10 mouse cellular contexts compared by ENCODE assay signal in the genomic region with DNA sequence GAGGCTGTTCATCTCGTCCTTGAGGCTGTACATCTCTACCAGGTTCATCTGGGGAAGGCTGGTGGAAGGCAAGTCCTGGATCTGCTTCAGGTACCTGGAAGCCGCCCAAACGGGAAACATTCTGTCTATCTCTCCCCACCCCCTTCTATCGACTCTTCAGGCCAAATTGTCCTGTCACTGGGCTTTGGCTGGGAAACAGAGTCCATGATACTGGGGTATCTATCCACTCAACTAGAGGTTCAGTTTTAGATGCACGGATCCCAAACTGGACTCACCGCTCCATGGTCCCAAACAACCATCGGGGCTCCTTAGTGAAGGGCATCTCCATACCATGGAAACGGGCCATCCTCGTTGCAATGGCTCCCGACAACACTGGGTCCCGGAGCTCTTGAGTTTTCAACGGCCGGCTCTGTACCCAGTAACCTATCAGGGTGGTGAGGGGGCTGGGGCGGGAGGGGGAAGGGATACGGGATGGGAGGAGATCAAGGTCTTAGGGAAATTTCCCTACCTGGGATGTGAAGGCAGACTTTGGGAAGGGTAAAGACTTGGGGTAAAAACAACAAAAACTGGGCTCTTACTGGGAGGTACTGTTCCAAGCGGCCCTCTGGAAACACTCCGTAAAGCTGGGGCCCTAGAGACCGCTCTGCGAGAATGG. TPM values are rescaled to one million over a fixed set of nuclear protein-coding genes. Genes with fewer than 3 reads are reported as not detected.
DNase-seq lines count a peak whose midpoint lies in the region; ATAC-seq and TF ChIP-seq lines count a peak whose summit lies in the region.
"Had no signal": no experiment of that assay in that cellular context is flagged by ENCODE, and none has a peak within 500 bp of the region (broad histone marks: within the 10 kb centered on the region; RNA-seq: fewer than 3 reads in every experiment).

No protein-coding gene starts in this region.

- DNase-seq in layer of hippocampus, adult 2 months (ENCODE audit: low spot score in 2 of 2), result no peak
- no peak for DNase-seq in layer of hippocampus, postnatal 14 days (ENCODE audit: low spot score in 2 of 2)
- no peak for DNase-seq in left cerebral cortex, postnatal 4 days
- no peak for DNase-seq in layer of hippocampus, adult 18-20 months (ENCODE audit: low spot score in 2 of 2)
- DNase-seq: thymus, postnatal 25 days had no signal

- ATAC-seq in intestine, postnatal 0 days, result no peak
- no peak for ATAC-seq in neural tube, embryonic 14.5 days (ENCODE audit: low read depth)
- no peak for ATAC-seq in granulocyte monocyte progenitor cell, adult 5-6 weeks (replicated peaks; ENCODE audit: poor library complexity, severe bottlenecking)

- no peak for TF ChIP-seq CTCF in layer of hippocampus, adult 2 months (conservative IDR thresholded peaks at IDR 0.05)
- TF ChIP-seq CTCF in embryonic fibroblast, embryonic 13.5 days (IDR thresholded peaks at IDR 0.05; ENCODE audit: borderline replicate concordance, insufficient read depth, low read length), result no peak
- no peak for TF ChIP-seq CTCF in intestine, postnatal 0 days (IDR thresholded peaks at IDR 0.05; ENCODE audit: low read depth)

- no peaks in the 10 kb centered on the region for H3K27me3 ChIP-seq in intestine, postnatal 0 days (replicated peaks; ENCODE audit: control insufficient read depth, insufficient read depth, low read length)
- no peaks in the 10 kb centered on the region for H3K27me3 ChIP-seq in neural tube, embryonic 14.5 days (ENCODE audit: control insufficient read depth, insufficient read depth, low read length)

- no peak for TF ChIP-seq POLR2A in embryonic fibroblast, embryonic 13.5 days (IDR thresholded peaks at IDR 0.05; ENCODE audit: low read depth, low read length)

- no peak overlapping the region for H3K27ac ChIP-seq in layer of hippocampus, adult 2 months
- no peak overlapping the region for H3K27ac ChIP-seq in embryonic fibroblast, embryonic 13.5 days (ENCODE audit: insufficient read depth, low read length)
- no peak overlapping the region for H3K27ac ChIP-seq in intestine, postnatal 0 days (ENCODE audit: low read depth, low read length)
- no peak overlapping the region for H3K27ac ChIP-seq in neural tube, embryonic 14.5 days (ENCODE audit: low read depth, low read length)

- intact Hi-C loops in left cerebral cortex, postnatal 4 days (cut with DNase I), result no loop called here

- 86% methylated on average over 19 of the region's 19 CpGs for WGBS in intestine, postnatal 0 days
- 84% methylated on average over 19 of the region's 19 CpGs for WGBS in neural tube, embryonic 14.5 days

- H3K4me3 ChIP-seq in layer of hippocampus, adult 2 months, result peak overlapping the region; percentile 100
- H3K4me3 ChIP-seq in embryonic fibroblast, embryonic 13.5 days (ENCODE audit: insufficient read depth, low read length), result peak overlapping the region; percentile 62
- H3K4me3 ChIP-seq in intestine, postnatal 0 days (ENCODE audit: low read depth, low read length), result peak overlapping the region; percentile 82
- peak overlapping the region; percentile 62 for H3K4me3 ChIP-seq in neural tube, embryonic 14.5 days (ENCODE audit: low read depth, low read length)

- H3K4me1 ChIP-seq in embryonic fibroblast, embryonic 13.5 days (ENCODE audit: control insufficient read depth, insufficient read depth, low read length), result no peaks in the 10 kb centered on the region
- peaks cover 8% of the 10 kb centered on the region; the same call in 1 of the 2 replicates for H3K4me1 ChIP-seq in intestine, postnatal 0 days (replicated peaks; ENCODE audit: control insufficient read depth, insufficient read depth, low read length)
- H3K4me1 ChIP-seq in neural tube, embryonic 14.5 days (ENCODE audit: control insufficient read depth, insufficient read depth, low read length), result peaks cover 11% of the 10 kb centered on the region

- H3K36me3 ChIP-seq in intestine, postnatal 0 days (ENCODE audit: control insufficient read depth, insufficient read depth), result peaks cover 29% of the 10 kb centered on the region
- peaks cover 16% of the 10 kb centered on the region; the same call in 1 of the 2 replicates for H3K36me3 ChIP-seq in neural tube, embryonic 14.5 days (ENCODE audit: control insufficient read depth, insufficient read depth, low read length)

- no peaks in the 10 kb centered on the region for H3K9me3 ChIP-seq in intestine, postnatal 0 days (ENCODE audit: control insufficient read depth)
- no peaks in the 10 kb centered on the region for H3K9me3 ChIP-seq in neural tube, embryonic 14.5 days (ENCODE audit: control insufficient read depth, low read length)

- H3K4me2 ChIP-seq in intestine, postnatal 0 days (replicated peaks; ENCODE audit: low read depth), result peak overlapping the region; percentile 94
- peak overlapping the region; percentile 95 for H3K4me2 ChIP-seq in neural tube, embryonic 14.5 days (ENCODE audit: low read depth, low read length)

- H3K9ac ChIP-seq in intestine, postnatal 0 days (ENCODE audit: low read depth, low read length), result peak overlapping the region; percentile 83; the same call in 1 of the 2 replicates
- H3K9ac ChIP-seq in neural tube, embryonic 14.5 days (replicated peaks; ENCODE audit: low read depth, low read length), result no peak overlapping the region; the same call in 1 of the 2 replicates

RNA-seq across cellular contexts. Expression of a gene that starts 1.1 kb away (rescaled TPM):
- total RNA-seq in layer of hippocampus, adult 2 months (2021), result 1 to 10 TPM; 1.8 to 3.4 TPM
- total RNA-seq in layer of hippocampus, postnatal 14 days (2021), result 1 to 10 TPM; 2.7 to 2.9 TPM
- polyA plus RNA-seq in embryonic fibroblast, embryonic 13.5 days (2011; ENCODE audit: insufficient read length, low read depth, missing spikeins), result 1.3 and 1.4 TPM in 2 replicates
- 1.1 and 1.3 TPM in 2 replicates for polyA plus RNA-seq in intestine, postnatal 0 days (2015; fragmentation: Nextera tagmentation; extraction: Ambion mirVana)
- polyA plus RNA-seq in neural tube, embryonic 14.5 days (2014; fragmentation: Nextera tagmentation; extraction: Ambion mirVana), result 5.8 and 6.4 TPM in 2 replicates
- 1 to 10 TPM; 1.8 to 3.2 TPM for total RNA-seq in left cerebral cortex, postnatal 4 days (2021)
- total RNA-seq in granulocyte monocyte progenitor cell, adult 5-6 weeks (2014; fragmentation: Nextera tagmentation), result not detected in 2 replicates
- total RNA-seq in granulocyte monocyte progenitor cell, adult 5-6 weeks (2017), result 2.7 and 3.6 TPM in 2 replicates
- 1 to 10 TPM; 2.2 to 3.4 TPM for total RNA-seq in layer of hippocampus, adult 18-20 months (2021)

RNA-seq across cellular contexts. Expression of a gene that starts 1.2 kb away (rescaled TPM):
- total RNA-seq in layer of hippocampus, adult 2 months (2021), result under 1 TPM in 1 of 2 experiments, not detected in 1; 0.66 TPM
- not detected for total RNA-seq in layer of hippocampus, postnatal 14 days (2021)
- polyA plus RNA-seq in embryonic fibroblast, embryonic 13.5 days (2011; ENCODE audit: insufficient read length, low read depth, missing spikeins), result 1.6 TPM in 1 of 2 replicates, not detected in the other
- polyA plus RNA-seq in intestine, postnatal 0 days (2015; fragmentation: Nextera tagmentation; extraction: Ambion mirVana), result not detected in 2 replicates
- 0.20 TPM in 1 of 2 replicates, not detected in the other for polyA plus RNA-seq in neural tube, embryonic 14.5 days (2014; fragmentation: Nextera tagmentation; extraction: Ambion mirVana)
- total RNA-seq in left cerebral cortex, postnatal 4 days (2021), result 1 to 10 TPM in 1 of 2 experiments, under 1 TPM in 1; 0.40 to 1.3 TPM
- total RNA-seq in granulocyte monocyte progenitor cell, adult 5-6 weeks (2014; fragmentation: Nextera tagmentation), result not detected in 2 replicates
- total RNA-seq in granulocyte monocyte progenitor cell, adult 5-6 weeks (2017), result 0.82 TPM in 1 of 2 replicates, not detected in the other
- total RNA-seq in layer of hippocampus, adult 18-20 months (2021), result under 1 TPM in 1 of 2 experiments, not detected in 1; 0.42 TPM

RNA-seq across cellular contexts. Expression of a gene that starts 1.4 kb away (rescaled TPM):
- 10 to 100 TPM; 38.9 to 48.2 TPM for total RNA-seq in layer of hippocampus, adult 2 months (2021)
- 10 to 100 TPM; 44.3 to 50.0 TPM for total RNA-seq in layer of hippocampus, postnatal 14 days (2021)
- polyA plus RNA-seq in embryonic fibroblast, embryonic 13.5 days (2011; ENCODE audit: insufficient read length, low read depth, missing spikeins), result 29.4 and 33.1 TPM in 2 replicates
- polyA plus RNA-seq in intestine, postnatal 0 days (2015; fragmentation: Nextera tagmentation; extraction: Ambion mirVana), result 85.8 and 92.3 TPM in 2 replicates
- polyA plus RNA-seq in neural tube, embryonic 14.5 days (2014; fragmentation: Nextera tagmentation; extraction: Ambion mirVana), result 76.5 and 80.9 TPM in 2 replicates
- total RNA-seq in left cerebral cortex, postnatal 4 days (2021), result 10 to 100 TPM; 75.8 TPM
- 77.0 and 85.0 TPM in 2 replicates for total RNA-seq in granulocyte monocyte progenitor cell, adult 5-6 weeks (2014; fragmentation: Nextera tagmentation)
- total RNA-seq in granulocyte monocyte progenitor cell, adult 5-6 weeks (2017), result 25.3 and 27.7 TPM in 2 replicates
- 10 to 100 TPM; 40.5 to 41.1 TPM for total RNA-seq in layer of hippocampus, adult 18-20 months (2021)

RNA-seq across cellular contexts. Expression of a gene that starts 2.6 kb away (rescaled TPM):
- total RNA-seq in layer of hippocampus, adult 2 months (2021), result 1 to 10 TPM; 1.3 to 3.1 TPM
- 1 to 10 TPM; 2.1 to 3.1 TPM for total RNA-seq in layer of hippocampus, postnatal 14 days (2021)
- 2.2 TPM in 1 of 2 replicates, not detected in the other for polyA plus RNA-seq in embryonic fibroblast, embryonic 13.5 days (2011; ENCODE audit: insufficient read length, low read depth, missing spikeins)
- 0.43 and 0.46 TPM in 2 replicates for polyA plus RNA-seq in intestine, postnatal 0 days (2015; fragmentation: Nextera tagmentation; extraction: Ambion mirVana)
- 1.2 and 1.4 TPM in 2 replicates for polyA plus RNA-seq in neural tube, embryonic 14.5 days (2014; fragmentation: Nextera tagmentation; extraction: Ambion mirVana)
- total RNA-seq in left cerebral cortex, postnatal 4 days (2021), result 1 to 10 TPM; 4.0 to 7.6 TPM
- 2.8 and 2.9 TPM in 2 replicates for total RNA-seq in granulocyte monocyte progenitor cell, adult 5-6 weeks (2014; fragmentation: Nextera tagmentation)
- total RNA-seq in granulocyte monocyte progenitor cell, adult 5-6 weeks (2017), result 1.5 TPM in 1 of 2 replicates, not detected in the other
- 1 to 10 TPM; 1.2 to 2.2 TPM for total RNA-seq in layer of hippocampus, adult 18-20 months (2021)

RNA-seq across cellular contexts. Expression of a gene that starts 18.0 kb away (rescaled TPM):
- not detected for total RNA-seq in layer of hippocampus, adult 2 months (2021)
- total RNA-seq in layer of hippocampus, postnatal 14 days (2021), result not detected
- polyA plus RNA-seq in embryonic fibroblast, embryonic 13.5 days (2011; ENCODE audit: insufficient read length, low read depth, missing spikeins), result not detected in 2 replicates
- polyA plus RNA-seq in intestine, postnatal 0 days (2015; fragmentation: Nextera tagmentation; extraction: Ambion mirVana), result 3.4 and 5.0 TPM in 2 replicates
- polyA plus RNA-seq in neural tube, embryonic 14.5 days (2014; fragmentation: Nextera tagmentation; extraction: Ambion mirVana), result not detected in 2 replicates
- not detected for total RNA-seq in left cerebral cortex, postnatal 4 days (2021)
- total RNA-seq in granulocyte monocyte progenitor cell, adult 5-6 weeks (2014; fragmentation: Nextera tagmentation), result not detected in 2 replicates
- not detected in 2 replicates for total RNA-seq in granulocyte monocyte progenitor cell, adult 5-6 weeks (2017)
- not detected for total RNA-seq in layer of hippocampus, adult 18-20 months (2021)
- total RNA-seq: heart, postnatal 36 days had no signal
